Mouse (Mus musculus) ES-E14 (cell line): Measurements from ENCODE around the gene Rtl3.

Source experiments
- HCFC1 ChIP-seq: IDR thresholded peaks from 2 replicates; pipeline ENCODE4 v1.6.1; 2012; ENCODE audit warnings: low read length, inconsistent platforms, borderline replicate concordance; ENCODE audit not compliant: insufficient read depth
- MAFK ChIP-seq: IDR thresholded peaks from 2 replicates; pipeline ENCODE4 v1.6.1; 2014; ENCODE audit warnings: mild to moderate bottlenecking, low read depth, low read length, inconsistent platforms; ENCODE audit not compliant: insufficient read depth
- ZNF384 ChIP-seq: IDR thresholded peaks from 2 replicates; pipeline ENCODE4 v1.6.1; 2012; ENCODE audit warnings: low read depth, low read length, inconsistent platforms

GRCm38 (mm10) chrX:106794686-106795085 lies 45.8 kb downstream of the Rtl3 start:
- TF ChIP-seq MAFK (no peak), ZNF384 (no peak), HCFC1 (no peak)
